Mouse (Mus musculus) embryo, embryonic 10 days (tissue): ENCODE results near the gene Gm49380.

Experiments used
- DNase-seq: peaks from one replicate; pipeline ENCODE4 v3.0.0-alpha.2; 2015; ENCODE audit warnings: low spot score

Gm49380 gene

GRCm38 (mm10) chr9:44075276-44075995, 37.9 kb downstream of the Gm49380 start:
- no peak for DNase-seq

- DNase-seq = peak; percentile 32
These were observed 38.7 kb downstream of the Gm49380 start for GRCm38 (mm10) chr9:44074395-44075275.

- no peak for DNase-seq
These were observed 40.2 kb downstream of the Gm49380 start for GRCm38 (mm10) chr9:44073115-44073514.

GRCm38 (mm10) chr9:44072599-44072915, 40.7 kb downstream of the Gm49380 start:
- peak; percentile 57 for DNase-seq

GRCm38 (mm10) chr9:44071914-44072598, 41.2 kb downstream of the Gm49380 start:
- peak; percentile 84 for DNase-seq

GRCm38 (mm10) chr9:44070844-44071231, 42.5 kb downstream of the Gm49380 start:
- peak; percentile 49 for DNase-seq

DNA sequence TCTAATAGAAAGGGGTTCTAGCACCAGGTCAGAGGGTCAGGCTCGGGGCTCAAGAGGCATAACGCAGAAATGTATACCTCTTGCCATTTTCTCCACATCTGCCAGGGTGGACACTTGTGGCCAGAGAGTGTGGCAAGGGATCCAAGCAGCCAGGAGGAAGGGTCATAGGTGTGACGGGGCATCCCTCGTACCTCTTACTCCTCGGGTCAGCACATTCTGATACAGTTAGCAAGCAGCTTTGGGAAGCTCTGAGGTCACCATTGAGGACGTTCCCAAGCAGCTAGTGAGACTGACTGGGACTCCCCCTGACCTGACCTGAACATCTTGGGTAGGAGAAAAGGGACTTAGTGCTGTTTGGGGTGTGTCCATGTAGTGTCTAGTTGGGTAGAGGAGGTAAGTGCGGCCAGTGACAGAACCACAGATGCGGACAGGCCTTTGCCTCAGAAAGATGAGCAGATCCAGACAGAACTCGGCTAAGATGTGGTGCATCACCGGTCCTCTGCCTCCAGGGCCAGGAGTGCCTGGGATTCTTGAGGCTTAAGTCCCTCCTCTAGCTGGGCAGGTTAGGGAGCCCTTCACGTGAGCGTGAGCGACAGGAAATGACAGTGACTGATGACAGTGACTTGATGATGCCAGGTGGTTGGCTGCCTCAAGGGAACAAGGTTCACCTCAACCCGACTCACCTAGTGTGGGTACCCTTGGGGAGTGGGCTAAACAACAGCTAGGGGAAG, 43.0 kb downstream of the Gm49380 start:
- peak; percentile 24 for DNase-seq

DNA sequence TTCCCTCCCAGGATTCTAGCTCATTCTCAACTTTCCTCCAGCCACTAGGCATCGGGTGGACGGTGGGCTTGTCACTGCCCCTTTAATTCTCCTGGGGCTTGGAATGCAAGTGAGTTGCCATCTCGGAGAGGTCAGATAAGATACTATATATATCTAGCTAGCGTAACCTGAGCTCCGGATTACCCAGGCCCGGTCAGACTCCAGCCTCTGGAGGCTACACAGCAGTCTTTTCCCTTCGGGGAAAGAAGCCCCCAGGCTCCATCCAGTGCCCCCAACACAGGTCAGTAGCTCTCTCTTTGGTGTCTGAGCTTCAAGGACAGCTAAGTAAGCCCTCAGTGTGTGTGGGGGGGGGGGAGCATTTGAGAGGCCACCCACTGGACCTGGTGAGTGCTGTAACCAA, 44.0 kb downstream of the Gm49380 start:
- DNase-seq = peak; percentile 29

DNA sequence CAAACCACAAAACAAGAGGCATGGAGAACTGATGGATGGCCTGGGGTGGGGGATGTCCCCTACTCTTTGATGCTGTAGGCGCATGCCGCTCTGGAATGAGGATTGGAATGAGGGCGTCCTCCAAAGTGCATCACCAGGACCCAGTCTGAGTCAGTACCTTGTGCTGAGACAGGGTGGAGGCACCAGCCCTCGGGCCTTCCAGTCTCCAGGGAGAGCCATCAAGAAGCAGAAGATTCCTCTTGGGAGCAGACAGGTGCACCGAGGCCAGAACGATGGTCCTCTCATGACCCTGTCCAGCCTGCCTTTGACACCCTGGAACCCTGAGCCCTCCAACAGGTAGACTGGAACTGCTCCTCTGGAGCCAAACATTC, 45.4 kb downstream of the Gm49380 start:
- no peak for DNase-seq

DNA sequence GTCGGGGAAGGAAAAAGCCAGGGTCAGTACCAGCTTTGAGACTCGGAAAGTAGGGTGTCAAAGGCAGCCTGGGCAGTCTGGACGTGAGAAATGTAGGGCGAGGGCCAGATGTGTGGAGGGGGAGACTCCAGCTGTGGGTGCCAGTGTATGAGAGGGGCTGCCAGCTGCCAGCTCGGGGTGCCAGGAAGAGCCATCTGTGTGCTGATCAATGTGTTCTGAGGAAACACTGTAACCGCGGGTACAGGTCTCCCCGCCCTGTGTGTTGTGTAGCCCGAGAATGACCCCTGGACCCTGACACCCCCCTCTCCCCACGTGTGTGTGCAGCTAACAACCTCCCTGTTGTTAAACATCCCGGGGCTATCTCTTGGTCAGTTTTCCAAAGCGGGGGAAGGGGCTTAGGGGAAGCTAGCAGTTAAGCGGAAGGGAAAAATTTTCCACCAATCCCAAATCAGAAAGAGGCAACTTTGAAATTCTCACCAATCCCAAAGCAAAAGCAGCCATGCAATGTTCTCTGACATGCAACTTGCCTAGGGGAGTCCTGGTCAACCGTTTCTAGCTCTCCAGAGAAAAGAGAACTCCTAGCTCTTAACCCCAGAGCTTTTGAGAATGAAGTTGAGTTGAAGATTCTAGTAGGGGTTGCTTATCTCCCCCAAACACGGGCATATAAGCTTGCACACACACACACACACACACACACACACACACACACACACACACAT, 45.9 kb downstream of the Gm49380 start:
- no peak for DNase-seq

GRCm38 (mm10) chr9:44066785-44067225, 46.5 kb downstream of the Gm49380 start, which contains the start of gene Usp2:
TSS of gene Usp2 (plus strand) at chr9:44067021.
- peak; percentile 98 for DNase-seq

DNA sequence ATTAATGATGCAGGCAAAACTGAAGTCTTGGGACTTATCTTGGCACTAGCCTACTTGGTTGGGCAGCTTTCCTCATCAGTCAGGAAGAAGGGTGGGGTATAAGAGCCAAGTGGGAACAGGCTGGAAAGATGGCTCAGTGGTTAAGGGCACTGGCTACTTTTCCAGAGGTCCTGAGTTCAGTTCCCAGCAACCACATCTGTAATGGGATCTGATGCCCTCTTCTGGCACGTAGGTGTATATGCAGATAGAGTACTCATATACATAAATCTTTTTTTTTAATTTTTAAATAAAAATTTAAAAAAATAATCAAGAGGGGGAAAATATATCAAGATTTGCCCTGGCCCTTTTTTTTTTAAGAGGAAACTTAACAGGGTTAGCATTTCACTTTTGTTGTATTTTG, 48.1 kb downstream of the Gm49380 start:
- no peak for DNase-seq

- no peak for DNase-seq
These were observed 54.7 kb downstream of the Gm49380 start for GRCm38 (mm10) chr9:44058606-44059005.

DNA sequence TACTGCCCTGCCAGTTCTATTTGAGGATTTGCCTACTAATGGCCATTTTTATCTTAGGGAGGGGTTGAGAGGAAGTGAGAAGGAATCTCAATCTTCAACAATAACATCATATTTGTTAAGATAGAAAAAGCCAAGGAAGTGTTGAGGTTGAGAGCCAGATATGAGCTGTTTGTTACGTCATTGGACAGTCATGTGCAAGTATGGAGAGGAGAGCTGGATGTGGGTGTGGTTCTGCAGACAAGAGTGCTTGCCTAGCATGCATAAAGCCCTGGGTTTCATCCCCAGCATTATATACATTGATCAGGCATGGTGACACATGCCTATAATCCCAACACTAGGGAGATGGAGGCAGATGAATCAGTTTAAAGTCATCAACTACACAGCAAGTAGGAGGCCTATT, 59.4 kb downstream of the Gm49380 start:
- DNase-seq = no peak

- no peak for DNase-seq
These were observed 60.4 kb downstream of the Gm49380 start for GRCm38 (mm10) chr9:44052855-44053254.

DNA sequence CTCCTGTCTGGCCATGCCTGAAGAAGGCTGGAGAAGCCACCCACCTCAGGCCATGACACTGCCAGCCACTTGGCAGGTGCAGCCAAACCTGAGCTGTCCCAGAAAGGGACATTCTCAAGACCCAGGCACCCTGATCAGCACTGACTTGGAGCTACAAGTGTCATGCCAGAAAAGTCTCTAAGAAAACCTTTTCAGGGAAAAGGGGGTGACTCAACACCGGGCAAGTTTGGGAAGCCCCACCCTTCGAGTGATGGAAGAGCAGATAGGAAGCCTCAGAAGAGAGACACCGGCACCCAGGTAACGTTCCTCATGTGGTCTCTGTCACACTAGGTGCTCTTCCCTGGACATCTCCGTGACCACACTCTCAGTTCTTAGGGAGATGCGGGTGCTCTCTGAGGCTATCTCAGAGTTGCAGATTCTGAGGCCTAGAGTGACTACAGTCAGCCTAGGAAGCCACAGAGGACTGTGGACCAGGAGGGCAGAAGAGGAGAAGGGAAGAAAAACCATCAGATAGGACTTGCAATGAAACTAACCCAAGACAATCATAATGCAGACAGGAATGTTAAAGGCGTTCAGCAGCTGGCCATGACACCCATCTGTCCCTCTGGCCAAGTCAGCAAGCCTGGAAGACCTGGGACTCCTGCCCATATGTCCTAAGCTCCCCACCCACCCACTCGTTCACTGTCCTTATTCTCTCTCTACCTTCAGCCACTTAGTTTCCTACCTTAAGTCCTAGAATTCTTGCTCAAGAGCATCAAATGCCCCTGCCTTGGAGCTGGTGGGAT, 63.7 kb downstream of the Gm49380 start:
- DNase-seq = no peak

DNA sequence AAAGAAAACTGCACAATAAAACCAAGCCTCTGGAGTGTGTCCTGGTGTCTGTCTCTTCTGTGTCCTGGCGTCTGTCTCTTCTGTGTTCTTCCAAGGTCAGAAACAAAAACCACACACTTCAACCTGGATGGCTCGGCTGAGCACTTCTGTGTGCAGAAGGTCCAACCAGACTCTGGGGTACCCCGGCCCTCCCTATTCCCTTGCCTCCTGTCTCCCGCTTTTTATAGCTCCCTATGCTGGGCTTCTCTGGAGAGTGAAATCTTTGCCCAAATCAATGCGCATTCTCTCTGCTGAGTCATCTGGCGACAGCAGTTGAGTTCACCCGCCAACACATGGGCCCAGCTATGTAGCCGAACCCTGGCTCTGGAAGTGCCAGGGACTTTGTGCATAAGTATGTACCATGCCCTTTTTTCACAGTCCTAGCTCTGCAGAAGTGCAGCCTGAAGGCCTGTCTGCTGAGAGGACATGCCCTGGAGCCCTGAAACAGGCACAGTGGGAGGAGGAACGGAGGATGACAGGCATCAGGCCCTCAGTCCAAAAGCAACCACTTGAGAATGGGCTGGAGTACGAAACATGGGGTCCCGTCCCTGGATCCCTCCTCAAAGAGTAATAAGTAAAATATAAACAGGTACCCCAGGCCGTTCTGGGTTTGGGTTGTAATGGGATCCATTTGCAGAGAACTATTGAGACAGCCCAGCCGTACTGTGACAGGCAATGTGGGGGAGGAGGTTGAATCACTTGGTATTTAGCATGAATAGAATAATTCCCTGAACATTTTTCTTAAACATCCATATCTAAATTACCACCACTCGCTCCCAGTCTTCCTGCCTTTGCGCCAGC, 64.5 kb downstream of the Gm49380 start:
- no peak for DNase-seq

DNA sequence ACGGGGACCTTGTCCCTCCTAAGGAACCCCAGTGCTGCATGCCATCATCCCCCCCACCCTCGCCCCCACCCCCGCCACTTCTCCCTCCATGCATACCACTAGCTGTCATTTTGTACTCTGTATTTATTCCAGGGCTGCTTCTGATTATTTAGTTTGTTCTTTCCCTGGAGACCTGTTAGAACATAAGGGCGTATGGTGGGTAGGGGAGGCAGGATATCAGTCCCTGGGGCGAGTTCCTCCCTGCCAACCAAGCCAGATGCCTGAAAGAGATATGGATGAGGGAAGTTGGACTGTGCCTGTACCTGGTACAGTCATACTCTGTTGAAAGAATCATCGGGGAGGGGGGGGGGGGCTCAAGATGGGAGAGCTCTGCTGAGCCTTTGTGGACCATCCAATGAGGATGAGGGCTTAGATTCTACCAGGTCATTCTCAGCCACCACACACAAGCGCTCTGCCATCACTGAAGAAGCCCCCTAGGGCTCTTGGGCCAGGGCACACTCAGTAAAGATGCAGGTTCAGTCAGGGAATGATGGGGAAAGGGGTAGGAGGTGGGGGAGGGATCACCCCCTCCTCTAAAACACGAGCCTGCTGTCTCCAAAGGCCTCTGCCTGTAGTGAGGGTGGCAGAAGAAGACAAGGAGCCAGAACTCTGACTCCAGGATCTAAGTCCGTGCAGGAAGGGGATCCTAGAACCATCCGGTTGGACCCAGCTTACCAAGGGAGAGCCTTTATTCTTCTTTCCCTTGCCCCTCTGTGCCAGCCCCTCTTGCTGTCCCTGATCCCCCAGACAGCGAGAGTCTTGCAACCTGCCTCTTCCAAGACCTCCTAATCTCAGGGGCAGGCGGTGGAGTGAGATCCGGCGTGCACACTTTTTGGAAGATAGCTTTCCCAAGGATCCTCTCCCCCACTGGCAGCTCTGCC, 65.5 kb downstream of the Gm49380 start:
- no peak for DNase-seq

DNA sequence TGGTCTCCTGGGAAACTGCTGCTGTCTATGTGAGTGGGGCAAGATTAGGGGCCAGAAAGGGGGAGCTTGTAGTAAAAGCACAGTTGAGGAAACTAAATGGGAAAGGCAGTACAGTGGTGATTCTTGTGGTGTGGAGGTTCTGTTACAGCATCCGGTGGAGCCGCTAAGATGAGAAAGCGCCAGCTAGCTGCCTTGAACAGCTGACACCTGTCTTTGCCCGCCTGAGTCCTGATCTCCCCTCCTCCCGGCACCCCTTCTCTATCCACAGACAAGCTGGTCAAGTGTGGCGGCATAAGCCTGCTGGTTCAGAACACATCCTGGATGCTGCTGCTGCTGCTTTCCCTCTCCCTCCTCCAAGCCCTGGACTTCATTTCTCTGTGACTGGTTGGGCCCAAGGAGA, 66.2 kb downstream of the Gm49380 start:
- no peak for DNase-seq
